Mouse (Mus musculus) ES-Bruce4 (cell line): ENCODE measurements around the gene Pofut2. TPM values are rescaled to one million over a fixed set of nuclear protein-coding genes. Genes with fewer than 3 reads are reported as not detected.

ENCODE experiments used
- H3K27ac ChIP-seq: 2 replicates; pipeline ENCODE4 v1.5.1; 2012; ENCODE audit warnings: low read length, inconsistent platforms; ENCODE audit not compliant: insufficient read depth
- H3K27me3 ChIP-seq: 2 replicates; pipeline ENCODE4 v1.6.1; 2012; ENCODE audit warnings: mild to moderate bottlenecking, low read length, inconsistent platforms; ENCODE audit not compliant: control insufficient read depth, poor library complexity, insufficient read depth, severe bottlenecking
- H3K36me3 ChIP-seq: 2 replicates; pipeline ENCODE4 v1.6.1; 2012; ENCODE audit warnings: inconsistent platforms, mild to moderate bottlenecking, low read length, moderate library complexity; ENCODE audit not compliant: control insufficient read depth, poor library complexity, insufficient read depth, severe bottlenecking
- H3K4me1 ChIP-seq: one replicate; pipeline ENCODE4 v1.8.1; 2011; ENCODE audit warnings: low read length; ENCODE audit not compliant: control insufficient read depth, insufficient read depth
- H3K4me3 ChIP-seq: 2 replicates; pipeline ENCODE4 v1.5.1; 2011; ENCODE audit warnings: low read depth, mild to moderate bottlenecking, low read length
- H3K9ac ChIP-seq: 2 replicates; pipeline ENCODE4 v1.6.1; 2012; ENCODE audit warnings: low read depth, mild to moderate bottlenecking, inconsistent platforms; ENCODE audit not compliant: poor library complexity, severe bottlenecking
- H3K9me3 ChIP-seq: replicated peaks from 2 replicates; pipeline ENCODE4 v1.6.1; 2012; ENCODE audit warnings: mild to moderate bottlenecking, low read length, inconsistent platforms; ENCODE audit not compliant: control insufficient read depth, poor library complexity, insufficient read depth, severe bottlenecking
- CTCF ChIP-seq: IDR thresholded peaks from one replicate; pipeline ENCODE4 v1.8.1; 2011; ENCODE audit warnings: low read depth, low read length
- EP300 ChIP-seq: IDR thresholded peaks from 2 replicates; pipeline ENCODE4 v1.6.1; 2011; ENCODE audit warnings: low read depth, low read length; ENCODE audit not compliant: insufficient read depth
- POLR2A ChIP-seq: IDR thresholded peaks from one replicate; pipeline ENCODE4 v1.8.1; 2011; ENCODE audit warnings: low read length; ENCODE audit not compliant: insufficient read depth
- polyA plus RNA-seq: library from polyadenylated mRNA; stranded (reverse); fragments of >200 nt; gene quantifications from 2 replicates; pipeline ENCODE4 v1.2.4, GENCODE M21; 2011; ENCODE audit warnings: low read depth; ENCODE audit not compliant: missing spikeins, insufficient read depth, insufficient read length

Pofut2 gene
- 30.5 and 33.7 TPM in 2 replicates for polyA plus RNA-seq

DNA sequence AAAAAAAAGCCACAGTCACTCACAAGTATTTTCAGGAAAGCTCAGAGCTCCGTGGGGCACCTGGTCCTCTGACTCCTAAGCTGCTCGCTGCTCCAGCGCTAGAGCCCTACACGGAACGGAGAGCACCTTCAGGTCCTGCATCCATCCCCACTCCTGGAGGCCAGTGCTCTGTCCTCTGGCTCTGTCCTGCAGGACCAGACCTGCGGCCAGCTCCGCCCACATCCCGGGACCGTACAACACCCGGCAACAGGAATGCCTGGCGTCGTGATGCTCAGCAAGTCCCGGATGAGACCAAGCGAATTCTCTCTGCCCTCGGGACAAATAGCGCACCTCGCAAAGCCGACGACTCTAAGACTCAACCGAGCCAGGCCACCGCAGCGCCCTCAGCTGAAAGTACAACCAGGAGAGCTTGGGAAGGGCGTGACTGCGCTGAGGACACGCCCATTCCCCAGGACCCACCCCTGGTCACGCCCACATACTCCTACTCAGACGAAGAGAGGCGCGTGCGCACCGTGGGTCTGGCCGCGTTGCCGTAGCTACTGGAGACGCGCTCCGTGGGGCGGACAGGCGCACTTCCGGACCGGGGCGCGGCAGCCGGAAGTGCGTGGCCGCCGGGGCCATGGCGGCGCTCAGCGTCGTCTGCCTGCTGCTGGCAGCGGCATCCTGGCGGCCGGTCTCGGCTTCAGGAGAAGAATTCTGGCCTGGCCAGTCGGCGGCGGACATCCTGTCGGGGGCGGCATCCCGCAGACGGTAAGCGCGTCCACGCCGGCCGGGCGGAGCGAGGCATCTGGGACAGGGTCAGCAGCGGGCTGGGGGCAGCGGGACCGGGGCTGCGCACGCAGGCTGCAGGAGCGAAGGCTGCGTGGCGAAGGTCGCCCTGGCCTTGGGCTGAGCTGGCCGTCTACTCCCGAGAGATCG, at the start of gene Pofut2:
Pofut2 (plus strand) TSS at position 515 of the 918 bp plus-strand sequence.
- H3K4me3 ChIP-seq = peak within 1 kb of the TSS; percentile 84
- TF ChIP-seq EP300 (no peak), POLR2A (peak; percentile 82), CTCF (peak; percentile 29)
- H3K9ac ChIP-seq = peak within 1 kb of the TSS; percentile 65
- H3K4me1 ChIP-seq = no peaks in the 10 kb centered on the region
- H3K27me3 ChIP-seq = no peaks in the 10 kb centered on the region
- H3K27ac ChIP-seq = no peak within 1 kb of the TSS
- H3K36me3 ChIP-seq = no peaks in the 10 kb centered on the region
- no peaks in the 10 kb centered on the region for H3K9me3 ChIP-seq

DNA sequence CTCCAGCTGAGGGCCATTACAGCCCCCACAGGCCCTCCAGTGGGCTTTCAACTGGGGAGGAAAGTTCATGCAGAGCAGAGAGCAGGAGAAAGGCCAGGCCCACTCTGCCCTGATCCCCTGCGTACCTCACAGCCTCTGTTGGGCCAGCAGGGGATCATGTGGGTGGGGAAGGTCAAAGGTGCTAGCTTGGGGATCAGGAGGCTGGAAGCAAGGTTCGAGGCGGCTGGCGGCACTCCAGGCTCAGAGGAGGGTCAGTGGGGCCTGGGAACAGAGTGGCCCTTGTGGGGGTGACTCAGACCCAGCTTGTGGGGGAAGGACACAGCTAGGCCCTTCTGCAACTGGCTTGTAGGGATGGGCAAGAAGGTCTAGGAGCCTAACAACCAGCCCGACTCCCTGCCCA, 49.8 kb upstream of the Pofut2 start:
- H3K27ac ChIP-seq = no peak overlapping the region
- H3K4me3 ChIP-seq = no peak overlapping the region
- H3K36me3 ChIP-seq = no peaks in the 10 kb centered on the region
- H3K4me1 ChIP-seq = peaks cover 5% of the 10 kb centered on the region
- no peaks in the 10 kb centered on the region for H3K9me3 ChIP-seq
- no peak overlapping the region for H3K9ac ChIP-seq
- no peaks in the 10 kb centered on the region for H3K27me3 ChIP-seq
- TF ChIP-seq POLR2A (no peak), EP300 (no peak), CTCF (no peak)

DNA sequence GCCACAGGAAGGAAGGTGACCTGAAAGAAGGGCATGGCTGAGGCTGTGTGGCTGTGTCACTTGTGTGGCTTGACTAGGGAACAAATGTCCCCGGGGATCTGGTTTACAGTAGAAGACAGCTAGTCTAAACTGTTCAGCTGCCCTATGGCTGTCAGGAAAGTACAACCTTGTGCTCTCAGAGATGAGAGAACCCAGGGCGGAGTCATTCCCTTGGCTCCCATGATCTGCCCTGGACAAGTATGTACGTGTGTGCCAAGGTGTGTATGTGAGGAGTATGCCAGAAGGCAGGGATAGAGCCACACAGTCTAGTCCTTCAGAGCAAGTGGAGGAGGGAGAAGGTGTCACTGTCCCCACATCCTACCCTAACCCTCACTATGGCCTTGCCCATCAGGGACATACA, 48.4 kb upstream of the Pofut2 start:
- no peak overlapping the region for H3K9ac ChIP-seq
- no peak overlapping the region for H3K27ac ChIP-seq
- TF ChIP-seq POLR2A (no peak), CTCF (no peak), EP300 (no peak)

DNA sequence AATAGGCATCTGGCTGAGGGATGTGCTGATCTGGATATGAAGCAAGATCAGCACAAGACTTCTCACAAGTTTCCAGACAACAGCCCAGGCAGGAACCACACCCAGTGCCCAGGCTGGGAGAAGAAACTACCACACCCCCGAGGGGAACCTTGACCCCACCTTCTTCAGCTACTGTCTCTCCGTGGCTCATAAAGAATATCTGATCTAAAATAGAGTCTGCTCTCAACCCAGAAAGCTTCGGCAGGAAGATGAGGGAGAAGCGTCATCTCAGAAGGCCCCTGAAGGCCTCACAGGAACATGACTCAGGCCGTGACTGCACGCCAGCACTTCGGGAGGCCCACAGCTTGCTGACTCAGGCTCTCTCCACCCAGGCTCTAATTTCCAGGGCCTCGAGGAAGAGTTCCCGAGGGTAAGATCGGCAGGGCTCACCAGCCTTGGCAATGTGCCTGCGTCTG, 47.9 kb upstream of the Pofut2 start:
- Histone ChIP-seq H3K9me3 (no peaks in the 10 kb centered on the region), H3K9ac (no peak overlapping the region), H3K4me1 (peaks cover 5% of the 10 kb centered on the region), H3K27ac (no peak overlapping the region), H3K27me3 (no peaks in the 10 kb centered on the region), H3K36me3 (no peaks in the 10 kb centered on the region), H3K4me3 (no peak overlapping the region)
- TF ChIP-seq POLR2A = no peak

More for the DNA sequence above, 48.4 kb upstream of the Pofut2 start:
- no peaks in the 10 kb centered on the region for H3K9me3 ChIP-seq
- H3K27me3 ChIP-seq = no peaks in the 10 kb centered on the region
- no peak overlapping the region for H3K4me3 ChIP-seq
- H3K4me1 ChIP-seq = peaks cover 5% of the 10 kb centered on the region
- no peaks in the 10 kb centered on the region for H3K36me3 ChIP-seq

GRCm38 (mm10) chr10:77212354-77213120, 46.5 kb upstream of the Pofut2 start:
- H3K9ac ChIP-seq = no peak overlapping the region
- H3K9me3 ChIP-seq = no peaks in the 10 kb centered on the region
- H3K4me1 ChIP-seq = no peaks in the 10 kb centered on the region
- no peak overlapping the region for H3K27ac ChIP-seq
- H3K27me3 ChIP-seq = no peaks in the 10 kb centered on the region
- H3K36me3 ChIP-seq = no peaks in the 10 kb centered on the region
- TF ChIP-seq CTCF (no peak), POLR2A (no peak)
- H3K4me3 ChIP-seq = no peak overlapping the region
